Mouse (Mus musculus) heart, embryonic 14.5 days (tissue): ENCODE data around the gene Spta1. TPM values are rescaled to one million over a fixed set of nuclear protein-coding genes. Genes with fewer than 3 reads are reported as not detected.
A peak's percentile ranks its signal among the peaks of the same experiment; 100 is the strongest.

Experiments used
- ATAC-seq: fragments of 200-750 bp; cut with Nextera tagmentation; 2 replicates; pipeline ENCODE4 v1.8.0; 2017; ENCODE audit warnings: low read depth, moderate TSS enrichment; ENCODE audit not compliant: insufficient number of reproducible peaks, insufficient read depth, low FRiP score
- H3K27ac ChIP-seq, 2 experiments: fragments of 200-500 bp in 1 of 2; fragments of 300-500 bp in 1 of 2; sonication (generic) in 1 of 2; replicated peaks in 1 of 2; 2 replicates each; pipeline ENCODE4 v1.5.1; 2012 to 2014; ENCODE audit warnings: low read depth in 2 of 2, low read length in 2 of 2, control low read depth in 1 of 2, mild to moderate bottlenecking in 1 of 2, mixed read lengths in 1 of 2; ENCODE audit not compliant: control insufficient read depth in 1 of 2, insufficient read depth in 1 of 2
- H3K27me3 ChIP-seq: fragments of 300-500 bp; sonication (generic); 2 replicates; pipeline ENCODE4 v1.6.1; 2014; ENCODE audit warnings: mild to moderate bottlenecking, low read length, control low read depth; ENCODE audit not compliant: control insufficient read depth, insufficient read depth
- H3K36me3 ChIP-seq: fragments of 300-500 bp; sonication (generic); 2 replicates; pipeline ENCODE4 v1.6.1; 2014; ENCODE audit warnings: mild to moderate bottlenecking, control low read depth, low read length, mixed read lengths; ENCODE audit not compliant: control insufficient read depth, insufficient read depth
- H3K4me1 ChIP-seq, 2 experiments: fragments of 200-500 bp in 1 of 2; fragments of 300-500 bp in 1 of 2; sonication (generic) in 1 of 2; 2 replicates each; pipeline ENCODE4 v1.6.1; 2012 to 2014; ENCODE audit warnings: low read length in 2 of 2, control low read depth in 1 of 2, mixed read lengths in 1 of 2; ENCODE audit not compliant: control insufficient read depth in 2 of 2, insufficient read depth in 2 of 2
- H3K4me2 ChIP-seq: fragments of 300-500 bp; sonication (generic); 2 replicates; pipeline ENCODE4 v1.6.1; 2014; ENCODE audit warnings: mild to moderate bottlenecking, low read length
- H3K4me3 ChIP-seq, 2 experiments: fragments of 200-500 bp in 1 of 2; fragments of 300-500 bp in 1 of 2; sonication (generic) in 1 of 2; 2 replicates each; pipeline ENCODE4 v1.5.1; 2012 to 2014; ENCODE audit warnings: low read length in 2 of 2, mild to moderate bottlenecking in 2 of 2, control low read depth in 1 of 2, low read depth in 1 of 2, moderate library complexity in 1 of 2; ENCODE audit not compliant: control insufficient read depth in 1 of 2, insufficient read depth in 1 of 2
- H3K9ac ChIP-seq: fragments of 300-500 bp; sonication (generic); 2 replicates; pipeline ENCODE4 v1.6.1; 2014; ENCODE audit warnings: mild to moderate bottlenecking, low read length
- H3K9me3 ChIP-seq: fragments of 300-500 bp; sonication (generic); 2 replicates; pipeline ENCODE4 v1.6.1; 2016; ENCODE audit warnings: low read length, control low read depth; ENCODE audit not compliant: control insufficient read depth
- WGBS: fragments of 180-500 bp; shearing (Covaris S2); extraction: QIAGEN DNeasy Blood & Tissue Kit; methylation state at CpG from one replicate; pipeline ENCODE4 v1.1.7; 2014; 5-methylcytosine and 5-hydroxymethylcytosine counted together
- polyA plus RNA-seq: library from polyadenylated mRNA; unstranded; fragments of >200 nt; fragmentation: Nextera tagmentation; extraction: Ambion mirVana; gene quantifications from 2 replicates; pipeline ENCODE4 v1.2.1, GENCODE M21; 2014

Spta1 gene
- polyA plus RNA-seq, 1 experiment from 2014 or later, result 2.2 TPM

DNA sequence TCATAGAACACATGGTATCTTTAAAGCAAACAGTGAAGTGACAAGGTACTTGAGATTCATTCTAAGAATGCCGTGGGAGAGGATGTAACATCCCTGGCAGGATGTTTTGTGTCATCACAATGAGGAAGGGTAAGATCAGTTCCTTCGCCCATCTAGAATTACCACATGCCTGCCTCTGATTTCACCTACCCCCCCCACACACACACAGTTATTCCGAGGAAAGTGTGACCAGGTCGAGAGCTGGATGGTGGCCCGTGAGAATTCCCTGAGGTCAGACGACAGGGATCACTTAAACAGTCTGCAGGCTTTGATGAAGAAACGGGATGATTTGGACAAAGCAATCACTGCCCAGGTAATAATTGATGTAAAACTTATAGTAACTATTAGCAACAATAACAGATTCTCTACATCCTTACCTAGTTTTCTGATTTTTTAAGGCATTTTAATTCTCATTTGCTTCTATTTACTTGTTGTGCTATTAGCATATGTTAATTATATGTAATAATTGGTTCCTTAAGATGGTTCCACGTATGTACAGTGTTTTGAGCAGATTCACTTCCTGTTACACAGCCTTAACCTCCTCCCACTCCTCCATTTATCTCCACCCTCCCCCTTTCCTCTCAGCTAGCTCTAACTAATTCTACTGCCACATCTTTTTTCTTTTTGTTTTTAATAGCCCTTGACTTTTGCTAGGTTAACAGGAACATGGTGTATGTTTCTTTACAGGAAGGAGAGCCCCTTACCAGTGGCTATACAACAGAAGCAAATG, 42.9 kb downstream of the Spta1 start:
- Histone ChIP-seq H3K9ac (no peak overlapping the region), H3K36me3 (no peaks in the 10 kb centered on the region), H3K4me2 (no peak overlapping the region), H3K4me3 (no peak overlapping the region), H3K27me3 (no peaks in the 10 kb centered on the region), H3K4me1 (no peaks in the 10 kb centered on the region), H3K27ac (no peak overlapping the region), H3K9me3 (no peaks in the 10 kb centered on the region)
- no peak for ATAC-seq
- WGBS, result 47% methylated on average over 8 of the region's 8 CpGs

DNA sequence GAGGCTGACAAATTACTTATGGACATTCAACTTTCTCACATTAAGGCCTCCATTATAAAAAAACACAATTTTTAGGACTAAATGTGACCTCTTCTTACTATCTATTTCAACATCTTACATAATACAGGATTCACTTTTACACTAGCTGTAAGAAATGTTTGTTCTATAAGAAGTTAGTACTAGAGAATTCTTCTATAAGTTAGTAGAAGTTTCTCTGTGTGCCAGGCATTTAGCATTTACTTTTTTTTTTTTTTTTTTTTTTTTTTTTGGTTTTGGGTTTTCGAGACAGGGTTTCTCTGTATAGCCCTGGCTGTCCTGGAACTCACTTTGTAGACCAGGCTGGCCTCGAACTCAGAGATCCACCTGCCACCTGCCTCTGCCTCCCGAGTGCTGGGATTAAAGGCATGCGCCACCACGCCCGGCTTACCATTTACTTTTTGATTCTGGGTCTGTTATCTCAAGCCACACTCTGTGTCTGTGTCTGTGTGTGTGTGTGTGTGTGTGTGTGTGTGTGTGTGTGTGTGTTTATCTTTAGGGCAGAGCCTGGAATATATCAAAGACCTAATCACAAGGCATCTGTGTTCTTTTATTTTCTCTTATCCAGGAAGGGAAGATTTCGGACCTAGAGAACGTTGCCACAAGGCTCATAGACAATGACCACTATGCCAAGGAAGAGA, 44.1 kb downstream of the Spta1 start:
- Histone ChIP-seq H3K36me3 (no peaks in the 10 kb centered on the region), H3K27me3 (no peaks in the 10 kb centered on the region), H3K27ac (no peak overlapping the region), H3K4me3 (no peak overlapping the region), H3K4me1 (no peaks in the 10 kb centered on the region), H3K4me2 (no peak overlapping the region), H3K9ac (no peak overlapping the region), H3K9me3 (no peaks in the 10 kb centered on the region)
- 75% methylated on average over 8 of the region's 8 CpGs for WGBS
- ATAC-seq, result no peak

DNA sequence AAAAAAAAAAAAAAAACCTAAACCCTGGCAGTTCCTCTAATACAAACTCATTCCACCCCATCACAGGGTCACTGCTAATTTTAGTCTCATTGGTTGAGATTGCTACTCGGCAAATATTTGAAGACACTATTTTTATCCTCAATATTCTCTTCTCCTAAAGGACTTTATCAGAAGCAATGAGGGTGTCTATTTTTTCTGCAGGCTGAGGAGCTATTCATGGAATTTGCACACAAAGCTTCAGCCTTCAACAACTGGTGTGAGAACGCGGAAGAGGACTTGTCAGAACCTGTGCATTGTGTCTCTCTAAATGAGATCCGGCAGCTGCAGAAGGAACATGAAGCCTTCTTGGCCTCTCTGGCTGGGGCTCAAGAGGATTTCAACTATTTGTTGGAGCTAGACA, 67.3 kb downstream of the Spta1 start:
- H3K4me2 ChIP-seq, result peak overlapping the region; percentile 22
- 27% methylated on average over 4 of the region's 4 CpGs for WGBS
- peak; percentile 47 for ATAC-seq
- H3K36me3 ChIP-seq, result 0 out of 2 replicates have a peak, but pooled peaks cover 3% of the 10 kb centered on the region
- peak overlapping the region; percentile 61 to 76 for H3K27ac ChIP-seq
- H3K4me1 ChIP-seq, result peaks cover 0 to 7% of the 10 kb centered on the region in 2 experiments; a peak in 1 of 4 replicates
- H3K9ac ChIP-seq, result no peak overlapping the region
- H3K4me3 ChIP-seq, result no peak overlapping the region
- H3K27me3 ChIP-seq, result no peaks in the 10 kb centered on the region
- no peaks in the 10 kb centered on the region for H3K9me3 ChIP-seq

DNA sequence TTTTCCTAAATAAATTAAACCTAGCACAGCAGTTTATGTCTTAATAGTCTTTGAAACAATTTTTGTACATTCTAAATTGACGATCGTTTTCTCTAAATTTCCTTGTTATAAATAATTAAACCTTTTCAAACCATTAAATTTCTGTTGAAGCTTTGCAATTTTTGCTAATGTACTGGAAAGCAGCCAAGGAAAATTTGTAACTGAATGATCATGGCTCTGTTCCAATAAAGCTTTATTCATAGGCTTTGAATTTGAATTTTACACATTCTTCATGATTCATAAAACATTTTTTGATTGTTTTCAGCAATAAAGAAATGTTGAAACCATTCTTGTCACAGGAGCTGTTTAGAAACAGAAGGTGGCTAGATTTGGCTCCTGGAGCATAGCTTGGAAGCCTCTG, 72.0 kb downstream of the Spta1 start:
- no peak for ATAC-seq
- H3K9ac ChIP-seq, result no peak overlapping the region
- no peaks in the 10 kb centered on the region for H3K27me3 ChIP-seq
- no peaks in the 10 kb centered on the region for H3K9me3 ChIP-seq
- H3K36me3 ChIP-seq, result no peaks in the 10 kb centered on the region
- no peak overlapping the region for H3K4me2 ChIP-seq
- H3K27ac ChIP-seq, result no peak overlapping the region
- no peaks in the 10 kb centered on the region for H3K4me1 ChIP-seq
- no peak overlapping the region for H3K4me3 ChIP-seq
- WGBS, result 89% methylated on average over 2 of the region's 2 CpGs

DNA sequence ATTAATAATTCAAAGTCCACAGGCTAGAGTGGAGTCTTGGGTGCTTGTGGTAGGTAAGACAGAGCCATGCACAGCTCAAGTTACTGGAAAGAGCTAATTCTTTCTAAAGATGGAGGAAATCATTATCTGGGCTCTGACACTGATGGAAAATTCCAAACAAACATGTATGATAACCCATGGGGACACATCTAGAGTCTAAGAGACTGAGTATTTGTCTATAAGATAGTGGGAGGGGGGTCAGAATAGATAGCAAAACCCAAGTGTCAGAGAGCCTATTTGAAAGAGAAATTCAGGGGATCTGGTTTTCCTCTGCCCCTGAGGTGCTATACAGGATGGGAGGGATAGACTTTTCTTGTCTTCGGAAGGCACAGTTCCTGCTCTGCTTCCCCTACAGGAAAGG, 73.5 kb downstream of the Spta1 start:
- no peaks in the 10 kb centered on the region for H3K36me3 ChIP-seq
- no peak overlapping the region for H3K4me3 ChIP-seq
- peak; percentile 54 for ATAC-seq
- no peak overlapping the region for H3K4me2 ChIP-seq
- no peak overlapping the region for H3K27ac ChIP-seq
- no peak overlapping the region for H3K9ac ChIP-seq
- H3K9me3 ChIP-seq, result no peaks in the 10 kb centered on the region
- H3K4me1 ChIP-seq, result no peaks in the 10 kb centered on the region
- 63% methylated on average over 1 of the region's 1 CpGs for WGBS
- H3K27me3 ChIP-seq, result no peaks in the 10 kb centered on the region

DNA sequence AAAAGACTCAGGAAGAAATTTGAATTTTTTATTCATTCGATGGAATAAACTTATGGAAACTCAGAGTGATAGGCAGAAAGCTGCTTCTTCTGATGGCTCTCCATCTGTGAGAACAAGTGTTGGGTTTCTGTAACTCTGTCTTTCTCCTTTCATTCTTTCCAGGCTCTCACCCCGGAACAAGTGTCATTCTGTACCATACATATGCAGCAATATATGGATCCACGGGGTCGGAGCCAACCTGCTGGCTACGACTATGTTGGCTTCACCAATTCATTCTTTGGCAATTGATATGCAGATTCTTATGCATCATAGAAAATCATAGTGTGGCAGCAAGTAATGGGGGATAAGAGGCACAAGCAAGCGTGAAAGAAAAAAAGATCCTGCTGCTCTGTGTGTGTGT, 74.6 kb downstream of the Spta1 start:
- no peak overlapping the region for H3K4me2 ChIP-seq
- H3K9me3 ChIP-seq, result no peaks in the 10 kb centered on the region
- H3K4me3 ChIP-seq, result no peak overlapping the region
- H3K9ac ChIP-seq, result no peak overlapping the region
- no peak for ATAC-seq
- H3K4me1 ChIP-seq, result no peaks in the 10 kb centered on the region
- 88% methylated on average over 6 of the region's 6 CpGs for WGBS
- no peaks in the 10 kb centered on the region for H3K36me3 ChIP-seq
- no peaks in the 10 kb centered on the region for H3K27me3 ChIP-seq
- H3K27ac ChIP-seq, result no peak overlapping the region

DNA sequence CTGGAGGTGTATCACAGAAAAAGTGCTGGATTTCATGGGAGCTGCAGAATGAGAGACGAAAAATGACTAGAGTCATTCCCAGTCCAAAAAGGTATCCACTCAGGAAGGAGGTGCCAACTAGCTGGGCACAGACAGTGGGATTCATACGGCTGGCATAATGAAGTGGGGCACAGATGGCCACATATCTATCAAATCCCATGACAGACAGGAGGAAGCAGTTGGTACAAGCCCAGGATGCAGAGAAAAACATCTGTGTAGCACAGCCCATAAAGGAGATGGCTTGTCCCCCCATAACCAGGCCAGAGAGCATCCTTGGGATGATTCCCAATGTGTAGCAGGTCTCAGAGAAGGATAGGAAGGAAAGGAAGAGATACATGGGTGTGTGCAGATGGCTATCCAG, 77.8 kb downstream of the Spta1 start:
- no peaks in the 10 kb centered on the region for H3K4me1 ChIP-seq

More for the DNA sequence above, 77.8 kb downstream of the Spta1 start:
- H3K4me2 ChIP-seq, result no peak overlapping the region
- H3K27me3 ChIP-seq, result no peaks in the 10 kb centered on the region
- 85% methylated on average over 2 of the region's 2 CpGs for WGBS
- H3K36me3 ChIP-seq, result no peaks in the 10 kb centered on the region
- no peak for ATAC-seq
- H3K27ac ChIP-seq, result no peak overlapping the region
- H3K9me3 ChIP-seq, result no peaks in the 10 kb centered on the region
- no peak overlapping the region for H3K9ac ChIP-seq
- H3K4me3 ChIP-seq, result no peak overlapping the region
